Mouse (Mus musculus) lung, postnatal 0 days (tissue): ENCODE data around the gene Slc8a2. TPM values are rescaled to one million over a fixed set of nuclear protein-coding genes. Genes with fewer than 3 reads are reported as not detected.

ENCODE experiments used
- ATAC-seq: fragments of 200-750 bp; cut with Nextera tagmentation; 2 replicates; pipeline ENCODE4 v1.8.0; 2017; ENCODE audit warnings: moderate library complexity
- DNase-seq: peaks from one replicate; pipeline ENCODE4 v3.0.0-alpha.2; 2016; ENCODE audit warnings: low spot score
- H3K27ac ChIP-seq: fragments of 300-500 bp; sonication (generic); 2 replicates; pipeline ENCODE4 v1.5.1; 2014; ENCODE audit warnings: antibody characterized with exemption, mild to moderate bottlenecking, low read length, mixed read lengths
- H3K27me3 ChIP-seq: fragments of 300-500 bp; sonication (generic); replicated peaks from 2 replicates; pipeline ENCODE4 v1.6.1; 2014; ENCODE audit warnings: low read length, mixed read lengths; ENCODE audit not compliant: insufficient read depth
- H3K36me3 ChIP-seq: fragments of 300-500 bp; sonication (generic); 2 replicates; pipeline ENCODE4 v1.6.1; 2014; ENCODE audit warnings: low read length, mixed read lengths; ENCODE audit not compliant: insufficient read depth
- H3K4me1 ChIP-seq: fragments of 300-500 bp; sonication (generic); 2 replicates; pipeline ENCODE4 v1.6.1; 2014; ENCODE audit warnings: antibody characterized with exemption, low read depth, low read length, mixed read lengths; ENCODE audit not compliant: insufficient read depth
- H3K4me2 ChIP-seq: fragments of 300-500 bp; sonication (generic); replicated peaks from 2 replicates; pipeline ENCODE4 v1.6.1; 2014; ENCODE audit warnings: low read depth, mild to moderate bottlenecking, low read length, moderate library complexity, mixed read lengths
- H3K4me3 ChIP-seq: fragments of 300-500 bp; sonication (generic); 2 replicates; pipeline ENCODE4 v1.5.1; 2014; ENCODE audit warnings: low read depth, low read length
- H3K9ac ChIP-seq: fragments of 300-500 bp; sonication (generic); replicated peaks from 2 replicates; pipeline ENCODE4 v1.6.1; 2014; ENCODE audit warnings: low read depth, mild to moderate bottlenecking
- H3K9me3 ChIP-seq: fragments of 300-500 bp; sonication (generic); 2 replicates; pipeline ENCODE4 v1.6.1; 2016; ENCODE audit warnings: low read length, mixed read lengths
- CTCF ChIP-seq: IDR thresholded peaks from 2 replicates; pipeline ENCODE4 v1.5.1; 2016; ENCODE audit warnings: antibody characterized with exemption, mild to moderate bottlenecking
- EP300 ChIP-seq: IDR thresholded peaks from 2 replicates; pipeline ENCODE4 v1.6.1; 2016; ENCODE audit warnings: antibody characterized with exemption, mild to moderate bottlenecking, control low read depth
- WGBS: fragments of 180-500 bp; shearing (Covaris S2); extraction: QIAGEN DNeasy Blood & Tissue Kit; methylation state at CpG from one replicate; pipeline ENCODE4 v1.1.7; 2014; 5-methylcytosine and 5-hydroxymethylcytosine counted together
- polyA plus RNA-seq: library from polyadenylated mRNA; unstranded; fragments of >200 nt; fragmentation: Nextera tagmentation; extraction: Ambion mirVana; gene quantifications from 2 replicates; pipeline ENCODE4 v1.2.1, GENCODE M21; 2015

Slc8a2 gene
- polyA plus RNA-seq, 1 experiment from 2014 or later, result 0.05 TPM

DNA sequence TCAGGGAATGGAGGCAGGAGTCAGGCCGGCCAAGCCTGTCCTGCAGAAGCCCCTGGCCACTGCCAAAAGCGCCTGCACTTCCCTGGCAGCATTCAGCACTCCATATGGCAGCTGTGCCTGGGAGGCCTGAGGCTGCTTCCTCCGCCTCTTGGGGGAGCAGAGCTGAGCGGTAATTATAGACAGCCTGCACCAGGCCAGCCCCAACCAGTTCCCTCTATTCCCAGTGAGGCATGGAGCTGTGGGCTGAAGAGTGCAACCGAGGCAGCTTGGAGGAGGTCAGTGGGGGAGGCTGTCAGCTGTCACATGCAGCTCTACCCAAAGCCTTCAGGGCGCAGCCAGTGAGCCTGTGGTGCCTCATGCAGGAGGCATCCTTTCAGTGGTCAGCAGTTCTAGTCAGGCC lies 25.9 kb upstream of the Slc8a2 start:
- WGBS, result 70% methylated on average over 6 of the region's 6 CpGs
- no peaks in the 10 kb centered on the region for H3K27me3 ChIP-seq
- H3K4me2 ChIP-seq, result no peak overlapping the region
- no peak overlapping the region for H3K4me3 ChIP-seq
- no peak overlapping the region for H3K27ac ChIP-seq
- no peak for TF ChIP-seq EP300
- TF ChIP-seq CTCF, result no peak
- DNase-seq (no peak), ATAC-seq (no peak)
- no peaks in the 10 kb centered on the region for H3K9me3 ChIP-seq
- H3K9ac ChIP-seq, result no peak overlapping the region
- peaks cover 11% of the 10 kb centered on the region; the same call in 1 of the 2 replicates for H3K36me3 ChIP-seq
- peaks cover 7% of the 10 kb centered on the region; the same call in 1 of the 2 replicates for H3K4me1 ChIP-seq

DNA sequence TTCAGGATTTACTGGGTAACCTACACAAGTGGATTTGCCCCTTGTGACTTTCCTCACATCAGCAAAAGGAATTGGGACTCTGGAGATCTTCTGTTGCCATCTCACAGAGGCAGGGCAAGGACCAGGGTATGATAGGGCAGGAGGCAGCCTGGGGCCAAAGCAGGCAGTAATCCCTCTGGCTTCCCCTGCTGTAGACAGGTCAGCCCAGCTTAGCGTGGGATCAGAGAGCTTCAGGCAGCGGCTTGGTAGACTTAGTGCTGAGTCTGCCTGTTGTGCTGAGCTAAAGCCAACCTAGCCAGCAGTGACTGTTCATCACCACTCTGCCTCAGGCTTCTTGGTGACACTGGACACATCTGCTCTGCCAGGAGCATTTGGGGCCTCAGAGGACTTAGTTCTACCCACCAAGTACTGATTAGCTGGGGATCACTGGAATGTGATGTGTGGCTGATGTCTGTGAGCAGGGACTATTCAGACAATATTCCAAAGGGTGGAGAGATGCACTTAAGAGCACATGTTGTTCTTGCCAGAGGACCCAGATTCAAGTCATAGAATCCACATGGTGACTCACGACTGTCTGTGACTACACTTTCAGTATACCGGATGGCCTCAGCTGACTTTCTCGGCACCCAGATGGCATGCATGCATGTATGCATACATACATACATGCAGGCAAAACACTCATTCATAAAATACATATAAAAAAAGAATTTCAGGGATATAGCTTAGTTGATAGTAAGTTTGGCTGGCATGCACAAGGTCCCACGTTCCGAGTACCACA lies 24.8 kb upstream of the Slc8a2 start:
- Histone ChIP-seq H3K36me3 (peaks cover 22% of the 10 kb centered on the region; the same call in 1 of the 2 replicates), H3K4me3 (no peak overlapping the region), H3K27ac (no peak overlapping the region), H3K27me3 (no peaks in the 10 kb centered on the region), H3K9ac (no peak overlapping the region), H3K9me3 (no peaks in the 10 kb centered on the region), H3K4me2 (no peak overlapping the region), H3K4me1 (no peaks in the 10 kb centered on the region; the same call in 1 of the 2 replicates)
- TF ChIP-seq EP300 (no peak), CTCF (no peak)
- no peak for ATAC-seq
- WGBS, result 95% methylated on average over 7 of the region's 7 CpGs
- no peak for DNase-seq

GRCm38 (mm10) chr7:16108886-16109542 lies 20.6 kb upstream of the Slc8a2 start:
- Histone ChIP-seq H3K4me1 (no peaks in the 10 kb centered on the region), H3K36me3 (peaks cover 48% of the 10 kb centered on the region), H3K27ac (no peak overlapping the region), H3K4me2 (no peak overlapping the region), H3K9me3 (no peaks in the 10 kb centered on the region), H3K27me3 (no peaks in the 10 kb centered on the region), H3K4me3 (no peak overlapping the region), H3K9ac (no peak overlapping the region)
- DNase-seq, result no peak
- 91% methylated on average over 9 of the region's 9 CpGs for WGBS
- ATAC-seq, result no peak
- TF ChIP-seq EP300, result no peak
- no peak for TF ChIP-seq CTCF

DNA sequence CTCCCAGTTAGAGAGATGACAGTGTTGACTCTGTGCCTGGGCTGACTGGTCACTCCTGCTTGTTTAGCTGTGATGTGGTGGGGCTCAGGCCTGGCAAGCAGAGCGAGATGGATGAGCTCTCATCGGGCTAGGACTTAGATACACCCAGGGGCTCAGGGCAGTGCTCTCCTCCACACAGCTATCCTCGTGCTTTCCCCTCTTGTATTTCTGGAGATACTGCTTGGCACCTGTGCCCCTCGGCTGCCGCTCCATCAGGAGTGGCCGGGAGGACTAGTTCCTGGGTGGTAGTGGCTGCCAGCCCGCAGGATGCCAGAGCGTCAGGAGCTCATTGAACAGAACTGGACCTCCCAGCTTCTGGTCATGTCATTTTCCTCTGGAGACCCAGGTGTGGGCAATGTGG lies 19.5 kb upstream of the Slc8a2 start:
- Histone ChIP-seq H3K27ac (no peak overlapping the region), H3K4me1 (no peaks in the 10 kb centered on the region), H3K27me3 (no peaks in the 10 kb centered on the region), H3K4me2 (no peak overlapping the region), H3K9me3 (no peaks in the 10 kb centered on the region), H3K9ac (no peak overlapping the region), H3K4me3 (no peak overlapping the region), H3K36me3 (peaks cover 58% of the 10 kb centered on the region)
- WGBS, result 89% methylated on average over 8 of the region's 8 CpGs
- ATAC-seq (no peak), DNase-seq (no peak)
- TF ChIP-seq CTCF, result no peak
- TF ChIP-seq EP300, result no peak

DNA sequence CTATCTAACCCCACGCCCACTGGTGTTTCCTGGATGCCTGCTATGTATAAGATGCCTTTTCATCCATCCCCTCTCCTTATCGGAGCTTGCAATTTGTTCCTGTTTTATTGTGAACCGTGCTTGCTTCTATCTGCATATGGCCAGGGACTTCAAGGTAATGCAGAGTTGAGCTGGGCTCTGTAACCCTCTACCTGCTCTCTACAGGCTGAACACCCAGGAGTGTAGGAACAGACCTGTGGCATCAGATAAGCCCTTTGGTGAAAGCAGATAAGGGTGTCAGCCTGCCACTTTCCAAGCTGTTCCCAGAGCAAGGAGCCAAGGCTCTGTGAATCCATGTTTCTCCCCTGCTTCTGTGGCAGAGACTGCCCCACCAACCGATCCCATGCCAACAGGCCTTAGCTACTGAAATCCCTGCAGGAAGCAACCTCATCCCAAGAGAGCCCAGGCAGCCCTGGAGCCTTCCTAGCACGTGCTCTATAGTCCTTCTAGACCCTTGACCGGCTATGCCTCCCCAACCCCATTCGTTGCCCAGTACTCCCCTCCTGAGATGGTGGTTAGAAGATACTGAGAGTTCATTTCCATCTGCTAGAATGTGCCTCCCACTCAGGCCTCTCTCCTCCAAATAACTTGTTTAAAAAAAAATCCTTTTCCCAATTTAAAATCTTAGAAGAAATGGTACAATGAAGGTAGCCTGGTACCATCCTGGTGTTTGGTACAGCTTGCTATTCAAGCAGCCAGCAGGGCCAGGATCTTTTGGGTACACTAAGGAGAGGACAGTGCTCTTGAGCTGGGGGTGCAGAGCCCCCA lies 18.1 kb upstream of the Slc8a2 start:
- WGBS, result 92% methylated on average over 7 of the region's 7 CpGs
- no peak for ATAC-seq

GRCm38 (mm10) chr7:16116418-16116817 lies 13.2 kb upstream of the Slc8a2 start:
- Histone ChIP-seq H3K27me3 (no peaks in the 10 kb centered on the region), H3K4me1 (peaks cover 5% of the 10 kb centered on the region; the same call in 1 of the 2 replicates), H3K9me3 (no peaks in the 10 kb centered on the region), H3K4me2 (no peak overlapping the region), H3K27ac (no peak overlapping the region), H3K36me3 (peaks cover 34% of the 10 kb centered on the region), H3K4me3 (no peak overlapping the region), H3K9ac (no peak overlapping the region)
- DNase-seq, result no peak
- WGBS, result 92% methylated on average over 7 of the region's 7 CpGs
- no peak for ATAC-seq
- TF ChIP-seq CTCF (no peak), EP300 (no peak)

More for the DNA sequence above, 18.1 kb upstream of the Slc8a2 start:
- Histone ChIP-seq H3K4me1 (no peaks in the 10 kb centered on the region), H3K36me3 (peaks cover 63% of the 10 kb centered on the region), H3K9me3 (no peaks in the 10 kb centered on the region), H3K4me2 (no peak overlapping the region), H3K9ac (no peak overlapping the region), H3K27me3 (no peaks in the 10 kb centered on the region), H3K4me3 (no peak overlapping the region), H3K27ac (no peak overlapping the region)
- DNase-seq, result no peak
- TF ChIP-seq EP300, result no peak
- TF ChIP-seq CTCF, result no peak
